Mouse (Mus musculus) lung, postnatal 10 days (tissue): ENCODE results near the gene Trip4.

Experiments used
- DNase-seq: peaks from one replicate; pipeline ENCODE4 v3.0.0; 2021

The Trip4 gene

DNA sequence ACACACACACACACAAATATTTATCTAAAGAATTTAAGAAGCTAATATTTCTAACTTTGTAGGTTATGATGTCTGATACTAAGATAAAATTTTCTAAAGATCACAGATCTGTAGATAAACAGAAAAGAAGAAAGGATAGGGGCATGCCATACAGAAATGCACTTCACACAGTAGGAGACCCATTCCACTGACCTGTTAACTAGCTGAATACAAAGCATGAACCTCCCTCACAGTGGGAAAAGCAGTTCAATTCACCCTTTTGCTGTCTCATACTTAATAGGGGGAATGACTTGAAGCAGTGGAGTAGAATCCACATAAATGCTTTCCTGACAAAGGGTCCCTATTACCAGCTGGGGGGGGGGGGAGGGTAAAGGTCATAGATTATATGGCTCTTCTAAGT lies 75.0 kb downstream of the Trip4 start:
- no peak for DNase-seq

DNA sequence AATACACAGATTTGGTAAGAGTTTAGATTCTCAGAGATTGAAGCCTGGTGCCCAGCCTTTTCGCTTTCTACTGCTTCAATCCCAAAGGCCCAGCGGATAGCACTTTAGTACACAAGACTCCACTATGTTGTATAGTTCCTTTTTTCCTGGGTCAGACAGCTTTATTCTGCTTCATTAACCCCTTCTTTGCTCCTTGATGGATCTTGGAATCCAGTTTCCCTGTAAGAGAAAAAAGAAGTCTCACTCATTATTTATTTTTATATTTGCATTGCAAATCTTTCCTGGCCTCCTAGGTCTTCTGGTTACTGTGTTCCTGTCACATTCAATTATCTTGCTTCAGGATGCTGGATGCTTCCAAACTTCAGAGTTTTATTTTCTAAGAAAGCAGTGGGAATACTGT lies 75.4 kb downstream of the Trip4 start:
- no peak for DNase-seq

DNA sequence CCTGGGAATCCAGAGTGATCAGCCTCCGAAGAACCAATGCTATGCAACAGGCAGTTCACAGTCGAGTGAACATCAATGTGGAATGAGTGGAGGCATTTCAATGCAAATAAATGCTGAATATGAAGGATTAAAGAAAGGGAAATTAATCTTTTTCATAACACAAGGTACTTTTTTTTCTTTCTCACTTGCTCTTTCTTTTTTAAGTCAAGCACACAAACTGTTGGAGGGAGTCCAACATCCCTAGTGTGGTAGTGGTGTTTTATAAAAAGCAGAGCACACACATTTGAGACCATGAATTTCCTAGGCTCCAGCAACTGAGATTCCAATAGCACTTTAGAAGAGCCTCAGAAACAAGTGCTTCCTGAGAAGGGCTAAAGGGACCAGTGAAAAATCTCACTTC lies 76.6 kb downstream of the Trip4 start:
- no peak for DNase-seq

DNA sequence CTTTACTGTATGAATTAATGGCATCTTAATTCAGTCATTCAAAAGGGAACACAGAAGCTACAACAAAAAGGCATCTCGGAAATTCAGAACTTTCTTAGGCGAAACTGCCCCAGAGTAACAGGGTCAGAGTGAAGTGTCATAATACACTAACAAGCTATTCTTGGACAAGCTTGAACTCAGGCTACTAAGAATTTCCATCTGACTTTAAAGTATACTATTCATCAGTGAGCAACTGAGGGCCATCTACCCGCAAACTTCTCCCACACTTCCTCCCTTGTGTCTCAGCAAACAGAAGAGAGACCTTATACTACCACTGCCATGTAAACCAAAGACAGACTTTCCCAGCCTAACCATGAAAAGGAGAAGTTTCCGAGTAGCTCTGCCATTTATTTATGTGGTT lies 77.4 kb downstream of the Trip4 start:
- no peak for DNase-seq

DNA sequence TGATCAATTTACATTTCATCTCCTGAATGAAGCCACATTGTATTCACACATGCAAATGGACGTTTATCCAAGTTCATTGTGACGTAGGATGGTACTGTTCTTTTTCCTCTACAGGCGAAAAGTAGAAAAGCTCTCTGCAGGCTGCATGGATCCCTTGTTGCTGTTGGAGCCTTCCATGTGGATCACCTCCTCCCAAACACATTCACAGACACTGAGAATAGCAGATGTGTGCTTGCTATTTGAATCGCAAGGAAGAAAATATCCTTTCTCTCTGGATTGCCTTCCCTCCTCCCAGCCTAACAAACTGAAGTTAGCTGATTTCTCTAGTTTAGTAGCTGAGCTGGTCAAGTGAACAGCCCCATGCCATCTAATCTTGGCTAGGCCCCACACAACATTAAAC lies 78.3 kb downstream of the Trip4 start:
- DNase-seq, result no peak

DNA sequence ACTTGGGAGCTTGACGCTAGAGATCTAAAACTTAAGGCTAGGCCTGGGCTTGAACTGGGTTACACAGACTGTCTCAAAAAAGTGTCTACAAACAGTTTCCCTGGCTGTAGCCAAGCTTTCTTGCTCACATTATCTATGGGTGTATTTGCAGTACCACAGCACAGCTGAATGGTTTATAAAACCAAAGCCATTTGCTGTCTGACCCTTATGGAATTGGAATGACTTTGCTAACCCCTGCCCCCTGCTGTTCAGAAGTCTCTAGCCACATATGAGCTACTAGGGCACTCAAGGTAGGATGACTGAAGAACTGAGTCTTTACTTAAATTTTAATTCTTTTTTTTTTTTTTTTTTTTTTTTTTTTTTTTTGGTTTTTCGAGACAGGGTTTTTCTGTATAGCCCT lies 79.2 kb downstream of the Trip4 start:
- DNase-seq, result peak; percentile 76

DNA sequence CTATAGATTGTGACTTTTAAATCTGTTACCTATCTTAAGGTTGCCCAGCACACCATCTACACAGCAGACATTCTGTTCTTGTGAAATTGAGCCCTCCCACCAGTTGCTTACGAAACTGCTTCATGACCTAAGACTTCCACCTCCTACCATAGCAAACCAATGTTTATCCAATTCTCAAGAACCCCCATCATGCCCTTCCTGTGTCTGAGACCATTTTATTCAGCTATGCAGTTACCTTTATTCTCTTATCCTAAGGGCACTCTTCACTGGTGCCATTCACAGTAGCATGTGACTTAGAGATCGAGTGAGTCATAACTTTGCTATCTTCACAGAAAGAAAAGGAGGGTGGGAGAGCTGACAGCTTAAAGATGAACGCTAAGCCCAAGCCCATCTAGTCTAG lies 80.1 kb downstream of the Trip4 start:
- peak; percentile 36 for DNase-seq

DNA sequence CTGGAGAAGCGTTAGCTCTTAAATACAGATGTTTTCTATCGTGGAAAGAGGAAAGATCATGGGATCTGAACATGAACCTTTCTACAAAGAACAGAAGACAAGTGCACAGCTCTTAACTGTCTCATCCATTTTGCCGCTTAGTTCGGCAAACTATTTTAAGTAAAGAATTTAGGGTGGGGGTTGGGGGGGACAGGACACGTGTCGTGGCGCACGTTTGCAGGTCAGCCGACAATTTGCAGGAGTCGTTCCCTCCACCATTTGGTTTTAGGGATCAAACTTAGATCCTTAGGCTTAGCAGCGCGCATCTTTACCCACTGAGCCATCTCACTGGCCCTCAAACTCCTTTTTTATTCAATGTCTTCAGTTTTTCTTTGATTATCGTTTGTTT lies 80.6 kb downstream of the Trip4 start:
- no peak for DNase-seq

DNA sequence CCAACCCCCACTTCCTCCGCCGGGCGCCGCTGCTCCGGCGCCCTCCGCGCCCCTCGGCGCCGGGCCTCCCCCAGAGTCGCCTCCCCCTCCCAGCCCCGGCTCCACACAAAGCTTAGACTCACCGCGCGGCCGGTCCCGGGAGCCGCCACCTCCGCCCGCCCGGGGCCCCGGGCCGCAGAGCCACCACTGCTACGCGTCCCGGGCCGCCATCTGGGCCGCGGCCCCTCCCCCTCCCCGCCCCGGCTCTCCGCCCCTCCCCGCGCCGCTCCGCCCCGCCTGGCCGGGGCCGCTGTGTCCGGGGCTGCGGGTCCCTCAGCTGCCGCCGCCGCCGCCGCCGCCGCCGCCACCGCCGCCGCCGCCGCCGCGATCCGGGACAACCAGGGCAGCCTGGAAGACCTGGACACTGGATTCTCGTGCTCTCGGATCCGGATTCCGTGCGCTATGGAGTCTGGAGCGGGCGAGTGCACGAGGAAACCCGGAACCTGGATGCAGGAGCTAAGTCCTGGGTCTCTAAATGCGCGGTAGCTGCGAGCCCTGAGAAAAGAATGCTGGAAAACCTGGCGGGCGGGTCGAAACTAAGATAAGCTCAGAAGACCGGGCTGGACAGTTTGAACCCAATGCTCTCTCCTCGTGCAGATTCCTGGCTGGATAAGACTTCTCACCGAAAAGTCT lies 81.1 kb downstream of the Trip4 start, which contains the start of gene Zfp609:
TSS of gene Zfp609 (minus strand) at position 221 of the 672 bp plus-strand sequence.
- DNase-seq, result peak; percentile 97

DNA sequence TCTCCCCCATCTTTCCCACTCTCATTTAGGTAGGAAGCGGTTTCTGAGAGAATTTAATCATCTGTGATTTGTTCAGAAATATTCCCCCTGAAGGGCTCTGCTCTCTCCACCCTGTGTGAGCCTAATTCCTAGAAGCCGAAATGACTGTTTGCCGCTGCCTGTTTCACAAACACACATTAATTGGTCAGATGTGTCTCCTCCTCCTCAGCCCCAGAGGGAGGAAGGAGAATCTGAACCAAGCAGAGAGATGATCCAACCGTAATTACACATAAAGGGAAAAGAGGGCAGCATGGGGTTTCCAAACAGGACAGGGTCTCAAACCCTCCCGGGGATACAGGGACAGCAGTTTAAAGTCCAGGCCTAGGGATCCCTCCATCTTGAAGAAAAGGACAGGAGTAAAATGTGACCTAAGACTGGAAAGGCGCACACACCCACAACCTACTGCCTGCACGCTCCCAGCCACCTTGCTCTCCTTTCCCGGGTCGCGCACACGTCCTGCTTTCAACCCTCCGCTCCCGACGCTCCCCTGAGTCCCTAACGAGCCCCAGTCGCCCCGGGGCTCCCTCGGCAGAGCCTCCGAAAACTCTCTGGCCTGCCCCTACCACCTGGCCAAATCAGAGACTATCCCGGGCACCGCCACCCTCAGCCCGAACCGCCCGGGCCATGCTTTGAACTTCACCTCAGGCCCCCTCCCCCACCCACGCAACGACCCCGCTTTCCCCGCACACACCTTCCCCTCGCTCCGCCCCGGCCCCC lies 81.8 kb downstream of the Trip4 start:
- peak; percentile 64 for DNase-seq

DNA sequence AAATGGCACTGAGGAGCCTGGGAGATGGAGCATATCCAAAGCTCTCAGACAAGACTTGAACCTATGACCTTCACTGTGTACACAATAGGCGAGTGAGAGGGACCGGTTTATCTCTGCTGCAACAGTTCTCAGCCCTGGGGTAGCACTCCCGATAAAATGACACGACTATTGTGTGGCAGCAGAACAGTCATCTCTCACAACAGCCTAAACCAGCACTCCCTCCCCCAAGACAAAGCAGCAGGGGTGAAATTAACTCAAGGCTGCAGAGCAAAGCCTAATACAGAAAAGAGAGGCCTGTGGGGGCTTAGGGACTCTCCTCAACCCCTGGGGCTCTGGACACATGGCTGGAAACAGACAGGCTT lies 82.4 kb downstream of the Trip4 start:
- DNase-seq, result peak; percentile 39

DNA sequence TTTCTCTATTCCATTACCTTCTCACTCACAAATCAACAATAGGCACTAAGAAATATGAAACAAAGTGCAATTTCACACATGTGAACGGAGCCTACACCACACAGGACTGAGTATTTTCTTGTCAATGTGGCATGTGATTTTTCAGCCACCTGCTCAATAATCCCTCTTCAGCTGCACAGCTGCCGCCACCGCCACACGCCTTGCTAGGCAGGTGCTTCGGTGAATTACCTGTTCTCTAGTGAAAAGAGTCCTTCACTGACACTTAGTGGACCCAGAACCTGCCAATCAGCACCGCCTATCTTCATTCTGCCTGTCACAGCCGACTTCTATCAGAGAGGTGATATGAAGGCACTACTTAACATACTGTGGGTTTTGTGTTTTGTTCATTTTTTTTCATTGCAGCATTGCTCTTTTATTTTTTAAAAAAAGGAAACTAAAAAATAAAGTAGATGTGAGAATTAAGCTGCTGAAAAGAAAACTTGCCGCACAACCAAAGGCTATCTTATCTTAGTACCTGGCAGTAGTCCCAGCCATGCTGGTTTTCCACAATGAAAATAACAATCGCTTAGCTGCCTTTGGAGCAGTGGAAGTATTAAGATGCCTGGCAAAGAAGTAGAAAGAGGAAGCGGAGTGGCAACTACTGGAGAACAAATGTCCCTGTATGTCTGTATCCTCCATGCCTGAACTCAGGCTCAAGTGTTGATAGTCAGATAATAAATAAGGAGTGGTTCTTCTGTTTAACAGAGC lies 84.7 kb downstream of the Trip4 start:
- peak; percentile 17 for DNase-seq

DNA sequence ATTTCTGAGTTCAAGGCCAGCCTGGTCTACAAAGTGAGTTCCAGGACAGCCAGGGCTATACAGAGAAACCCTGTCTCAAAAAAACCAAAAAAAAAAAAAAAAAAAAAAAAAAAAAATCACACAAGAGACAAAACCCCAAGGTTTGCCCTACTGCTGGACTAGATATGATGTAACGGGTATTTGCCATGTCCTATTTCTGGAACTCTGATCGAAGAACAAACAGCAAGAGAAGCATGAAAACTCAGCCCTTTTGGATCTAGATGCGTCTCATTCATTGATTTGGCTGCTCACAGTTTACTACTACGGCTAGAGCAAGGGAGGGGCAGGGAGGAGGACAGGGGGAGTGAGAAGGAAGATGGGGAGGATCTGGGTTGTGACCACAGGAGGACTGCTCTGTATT lies 86.6 kb downstream of the Trip4 start:
- DNase-seq, result no peak

DNA sequence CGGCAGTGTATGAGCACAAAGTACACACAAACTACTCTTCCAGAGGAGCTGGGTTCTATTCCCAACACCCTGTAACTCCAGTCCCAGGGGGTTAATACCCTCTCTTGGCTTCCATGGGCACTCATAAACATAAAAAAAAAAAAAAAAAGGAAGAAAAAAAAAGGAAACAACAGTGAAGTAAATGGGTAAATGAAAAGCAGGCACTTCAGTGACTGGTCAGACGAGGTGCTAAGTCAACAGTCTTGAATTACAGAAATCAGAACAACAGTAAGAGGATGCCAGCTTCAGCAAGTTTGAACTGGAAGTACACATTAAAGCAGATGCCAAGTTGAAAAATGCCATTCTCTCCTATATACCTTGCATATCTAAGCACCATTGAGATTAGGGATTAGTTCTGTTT lies 88.3 kb downstream of the Trip4 start:
- no peak for DNase-seq

DNA sequence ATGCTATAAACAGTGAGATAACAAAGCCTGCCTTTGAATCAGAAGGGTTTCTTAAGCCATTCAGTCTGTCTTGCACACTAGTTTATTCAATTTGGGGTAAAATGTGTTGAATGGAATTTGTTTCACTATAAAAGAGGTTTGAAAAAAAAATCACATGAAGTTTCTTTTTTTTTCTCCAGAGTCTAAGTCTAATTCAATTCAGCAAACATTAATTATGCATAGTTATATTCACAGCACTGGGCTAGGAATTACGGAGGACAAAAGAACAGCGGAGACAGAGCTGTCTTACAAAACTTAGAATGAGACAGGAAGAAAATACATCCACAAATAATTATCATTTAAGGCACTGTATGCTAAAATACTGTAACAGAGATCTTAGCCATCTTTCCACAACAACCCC lies 90.2 kb downstream of the Trip4 start:
- DNase-seq, result no peak

DNA sequence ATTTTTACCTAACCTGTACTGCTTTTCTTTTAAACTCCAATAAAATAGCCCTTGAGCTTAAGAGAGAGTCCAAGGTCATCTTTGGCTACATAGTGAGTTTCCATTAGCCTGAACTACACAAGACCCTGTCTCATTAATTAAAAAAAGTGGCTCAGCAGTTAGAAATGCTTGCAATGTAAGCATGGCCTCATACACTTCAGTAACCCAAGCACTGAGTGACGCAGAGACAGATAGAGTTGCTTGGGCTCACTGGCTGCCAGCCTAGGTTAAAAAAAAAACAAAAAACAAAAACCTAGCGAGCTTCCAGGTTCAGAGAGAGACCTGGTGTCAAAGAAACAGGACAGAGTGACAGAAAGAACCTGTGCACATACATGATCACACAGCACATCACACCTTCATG lies 95.8 kb downstream of the Trip4 start:
- no peak for DNase-seq

DNA sequence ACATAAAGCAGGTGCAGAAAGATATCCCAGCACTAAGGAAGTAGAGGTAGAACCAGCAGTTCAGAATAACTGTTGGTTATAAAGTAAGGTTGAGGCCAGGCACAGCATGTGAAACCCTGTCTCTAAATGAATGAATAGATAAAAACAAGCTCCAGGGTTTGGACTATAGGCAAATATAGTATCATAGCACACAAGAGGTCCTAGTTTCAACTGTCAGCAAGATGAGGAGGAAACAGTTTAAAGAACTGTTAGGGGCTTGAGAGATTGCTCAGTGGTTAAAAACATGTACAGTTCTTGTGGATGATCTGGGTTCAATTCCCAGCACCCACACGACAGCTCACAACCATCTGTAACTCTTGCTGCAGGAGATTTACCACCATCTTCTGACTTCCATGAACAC lies 96.8 kb downstream of the Trip4 start:
- no peak for DNase-seq

DNA sequence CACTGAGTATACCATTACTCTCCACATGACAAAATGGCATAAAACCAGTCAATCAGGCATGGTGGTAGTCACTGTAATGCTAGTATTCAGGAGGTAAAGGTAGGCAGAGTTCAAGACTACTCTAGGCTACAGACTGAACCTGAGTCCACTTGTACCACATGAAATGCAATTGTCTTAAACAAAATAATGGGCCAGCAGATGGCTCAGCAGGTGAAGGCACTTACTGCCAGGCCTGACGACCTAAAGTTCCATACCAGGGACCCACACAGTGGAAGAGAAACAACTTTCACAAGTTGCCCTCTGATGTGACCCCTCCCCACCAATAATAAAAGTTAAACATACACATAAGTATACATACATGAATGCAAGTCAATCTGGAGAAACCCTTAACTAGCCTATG lies 100.8 kb downstream of the Trip4 start:
- DNase-seq, result no peak

DNA sequence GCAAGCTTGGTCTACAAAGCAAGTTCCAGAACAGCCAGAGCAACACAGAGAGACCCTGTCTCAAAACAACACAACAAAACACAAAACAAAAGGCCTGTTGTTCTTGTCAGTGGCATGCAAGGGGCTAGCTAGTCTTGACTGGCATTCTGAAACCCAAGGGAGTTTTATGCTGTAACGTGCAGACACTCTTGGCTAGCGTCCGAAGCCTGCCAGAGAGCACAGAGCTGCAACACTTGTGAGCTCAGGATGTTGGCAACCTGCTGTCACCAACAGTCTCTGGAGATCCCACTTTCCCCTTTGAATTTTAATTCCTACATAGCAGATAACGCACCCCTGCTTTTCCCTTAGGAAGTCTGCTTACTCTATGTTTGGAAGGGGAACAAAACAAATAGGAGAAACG lies 101.3 kb downstream of the Trip4 start:
- DNase-seq, result peak; percentile 13

DNA sequence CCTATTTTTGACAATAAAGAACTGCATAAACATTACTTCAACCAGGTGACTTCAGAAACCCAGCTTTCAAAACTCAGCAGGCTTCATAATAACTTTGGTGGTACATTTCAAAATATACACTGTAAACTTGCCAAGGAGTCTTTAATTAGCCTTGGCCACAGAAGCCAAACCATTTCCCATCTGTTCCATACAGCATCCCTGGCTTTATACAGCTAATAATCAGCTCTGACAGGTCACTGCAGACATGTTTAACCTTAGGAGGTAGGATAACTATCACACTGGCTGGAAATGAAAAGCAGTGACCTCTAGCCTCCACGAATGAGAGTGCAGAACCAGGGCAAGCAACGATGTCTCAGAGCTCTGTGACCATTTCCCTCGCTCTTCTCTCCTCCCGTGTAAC lies 108.8 kb downstream of the Trip4 start:
- DNase-seq, result no peak

DNA sequence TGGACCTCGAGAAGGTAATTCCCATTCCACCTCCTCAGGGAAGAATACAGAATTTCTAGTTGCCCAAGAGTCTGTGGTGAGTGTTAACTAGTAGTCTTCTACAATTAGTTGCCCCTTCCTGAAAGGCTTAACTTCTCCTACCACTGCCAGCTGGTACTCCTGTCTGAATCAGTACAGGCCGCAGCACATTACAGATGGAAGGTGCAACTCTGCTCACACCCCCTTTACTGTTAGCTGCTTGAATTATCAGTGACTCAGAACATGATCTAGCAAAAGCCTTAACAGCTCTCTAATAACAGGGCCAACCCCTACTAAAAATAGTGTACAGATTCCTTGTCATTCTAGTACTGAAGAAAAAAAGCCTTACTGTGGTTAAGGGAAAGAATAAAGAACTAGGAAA lies 112.9 kb downstream of the Trip4 start:
- DNase-seq, result no peak

DNA sequence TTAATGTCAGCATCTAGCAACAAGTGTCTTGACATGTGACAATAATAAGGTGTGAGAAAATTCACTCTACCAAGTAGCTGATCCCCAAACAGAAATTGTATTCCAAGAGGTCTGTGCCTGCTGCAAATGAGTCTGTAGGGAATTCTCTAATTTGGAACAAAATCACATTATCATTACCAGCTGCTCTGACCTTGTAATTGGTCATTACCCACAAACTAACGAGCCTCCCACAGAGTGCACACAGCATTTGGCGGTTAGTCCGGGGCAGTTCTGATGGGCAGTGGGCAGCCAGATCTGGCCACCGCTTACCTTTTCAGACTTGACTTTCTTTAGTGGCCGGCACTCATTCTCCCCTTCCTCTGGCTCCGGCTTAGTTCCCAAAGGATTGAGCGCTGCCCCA lies 114.3 kb downstream of the Trip4 start:
- DNase-seq, result no peak

DNA sequence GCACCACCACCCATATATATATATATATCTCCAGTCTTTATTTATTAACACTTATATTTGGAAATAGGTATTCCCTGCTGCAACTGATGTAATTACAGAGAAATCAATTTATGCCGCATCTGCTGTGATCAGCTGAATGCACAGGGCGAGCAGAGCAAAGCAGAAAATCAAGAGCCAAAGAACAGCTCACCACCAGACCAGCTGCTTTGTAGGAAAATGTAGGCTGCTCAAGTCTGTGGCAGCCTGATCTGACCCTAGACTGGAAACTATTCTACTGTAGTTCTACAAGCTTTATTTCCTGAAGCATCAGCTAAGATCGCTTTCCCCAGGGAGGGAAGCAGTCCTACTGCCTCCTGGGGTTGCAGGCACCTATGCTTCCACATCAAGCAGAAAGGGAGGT lies 115.1 kb downstream of the Trip4 start:
- no peak for DNase-seq

DNA sequence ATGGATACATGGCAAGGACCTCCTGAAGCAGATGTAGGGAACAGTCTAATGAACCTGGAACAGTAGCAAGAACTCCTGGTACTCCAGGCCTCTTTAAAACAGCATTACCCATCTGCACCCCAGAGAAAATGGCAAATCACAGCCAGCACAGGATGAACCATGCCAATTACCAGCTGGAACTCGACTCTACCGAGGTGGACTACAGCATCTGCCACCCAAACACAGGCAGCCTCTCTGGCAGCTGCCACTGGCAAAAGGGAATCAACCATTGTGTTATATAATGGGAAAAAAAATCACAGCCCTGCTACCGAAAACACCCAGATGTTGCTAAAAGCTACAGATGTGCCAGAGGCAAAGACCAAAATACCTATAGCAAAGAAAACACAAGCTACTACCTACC lies 115.5 kb downstream of the Trip4 start:
- no peak for DNase-seq
